Mouse (Mus musculus): Measurements from ENCODE around the gene Serpinb3c. TPM values are rescaled to one million over a fixed set of nuclear protein-coding genes. Genes with fewer than 3 reads are reported as not detected.

Gene Serpinb3c
- not detected in 2 replicates for polyA plus RNA-seq (2012; rRNA removed; ENCODE audit: low replicate concordance)

DNA sequence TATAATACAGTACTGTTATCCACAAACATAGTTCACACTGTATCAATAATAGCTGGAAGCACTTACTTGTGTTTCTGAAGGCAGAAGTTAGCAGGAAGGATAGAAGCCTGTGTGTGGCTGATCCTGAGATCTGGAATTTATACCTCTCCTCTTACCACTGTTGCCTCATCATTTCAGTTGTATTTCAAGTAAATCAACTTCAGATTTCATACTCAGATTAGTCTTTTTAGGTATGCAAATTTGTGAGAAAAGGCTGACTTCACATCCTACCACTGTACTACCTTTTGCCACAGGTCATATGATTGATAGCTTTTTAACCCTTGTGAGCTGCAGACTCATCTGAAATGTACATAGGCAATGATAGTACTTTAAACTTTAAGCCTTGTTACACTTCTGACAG is at the start of gene Serpinb3c, which contains the start of gene Serpinb3b:
Serpinb3c (minus strand) TSS at position 111 of the 400 bp plus-strand sequence.
Serpinb3b (minus strand) TSS at position 101 of the 400 bp plus-strand sequence.

Other genes starting within 250 kb of the Serpinb3c start
- not detected in 2 replicates for gene Serpinb3a, start 226.1 kb downstream of the Serpinb3c start, polyA plus RNA-seq (2012; rRNA removed; ENCODE audit: low replicate concordance)
- gene Serpinb3d, start 194.9 kb downstream of the Serpinb3c start, polyA plus RNA-seq (2012; rRNA removed; ENCODE audit: low replicate concordance) = not detected in 2 replicates
- gene Serpinb3b, start within 50 bp of the Serpinb3c start, polyA plus RNA-seq (2012; rRNA removed; ENCODE audit: low replicate concordance) = not detected in 2 replicates
- gene Serpinb11, start 82.8 kb upstream of the Serpinb3c start, polyA plus RNA-seq (2012; rRNA removed; ENCODE audit: low replicate concordance) = 1.4 TPM in 1 of 2 replicates, not detected in the other
- 0.08 TPM in 1 of 2 replicates, not detected in the other for gene Serpinb7, start 121.3 kb upstream of the Serpinb3c start, polyA plus RNA-seq (2012; rRNA removed; ENCODE audit: low replicate concordance)
- gene Serpinb2, start 233.1 kb upstream of the Serpinb3c start, polyA plus RNA-seq (2012; rRNA removed; ENCODE audit: low replicate concordance) = 0.21 and 1.3 TPM in 2 replicates

All from subcutaneous adipose tissue, adult 2 months (tissue).